Mouse (Mus musculus): ENCODE measurements around the gene Pcdh18. TPM values are rescaled to one million over a fixed set of nuclear protein-coding genes. Genes with fewer than 3 reads are reported as not detected.

The Pcdh18 gene
- polyA plus RNA-seq, 1 experiment from 2014 or later, result 57.9 TPM

DNA sequence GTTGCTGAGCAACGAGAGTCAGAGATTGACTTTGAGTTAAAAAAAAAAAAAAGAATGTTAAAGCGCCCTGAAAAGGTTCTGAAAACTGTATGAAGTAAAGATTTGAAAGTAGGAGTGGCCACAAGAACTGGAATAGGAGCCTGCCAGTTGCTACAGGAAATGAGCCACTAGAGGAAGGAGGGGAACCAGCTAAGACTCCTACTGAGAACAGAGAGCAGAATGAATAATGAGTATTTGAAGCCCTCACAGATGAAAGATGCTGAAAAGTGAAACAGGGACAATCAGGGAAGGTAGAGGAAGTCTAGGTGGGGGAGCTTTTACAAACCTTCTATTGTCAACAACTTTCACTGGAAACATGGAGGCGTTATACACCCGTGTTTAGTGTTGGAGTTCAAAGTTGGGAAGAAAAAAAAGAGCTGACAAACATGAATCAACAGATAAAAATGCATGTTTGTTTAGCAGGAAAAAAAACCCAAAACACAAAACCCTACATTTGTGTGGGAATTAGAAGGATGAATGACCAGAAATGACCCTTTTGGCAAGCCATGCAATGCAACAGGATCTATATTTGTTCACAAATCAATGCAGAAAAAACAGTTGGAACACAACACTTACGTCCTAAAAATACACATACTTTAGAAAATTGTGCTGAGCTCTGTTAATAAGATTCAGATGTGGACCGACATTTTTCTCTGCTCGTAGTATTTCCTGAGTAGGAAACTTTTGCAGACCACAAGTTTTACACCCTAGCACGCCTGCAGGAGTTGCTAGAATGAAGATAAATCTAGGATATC lies 7.4 kb downstream of the Pcdh18 start:
- Histone ChIP-seq H3K4me3 (no peak overlapping the region), H3K36me3 (replicated peaks) (peaks cover 100% of the 10 kb centered on the region), H3K27ac (no peak overlapping the region), H3K4me1 (peaks cover 45% of the 10 kb centered on the region), H3K27me3 (ENCODE audit: poor library complexity, severe bottlenecking) (no peaks in the 10 kb centered on the region), H3K9me3 (no peaks in the 10 kb centered on the region; the same call in 1 of the 2 replicates)
- 72% methylated on average over 8 of the region's 8 CpGs for WGBS
- no peak for DNase-seq (ENCODE audit: extremely low spot score, low spot score)

DNA sequence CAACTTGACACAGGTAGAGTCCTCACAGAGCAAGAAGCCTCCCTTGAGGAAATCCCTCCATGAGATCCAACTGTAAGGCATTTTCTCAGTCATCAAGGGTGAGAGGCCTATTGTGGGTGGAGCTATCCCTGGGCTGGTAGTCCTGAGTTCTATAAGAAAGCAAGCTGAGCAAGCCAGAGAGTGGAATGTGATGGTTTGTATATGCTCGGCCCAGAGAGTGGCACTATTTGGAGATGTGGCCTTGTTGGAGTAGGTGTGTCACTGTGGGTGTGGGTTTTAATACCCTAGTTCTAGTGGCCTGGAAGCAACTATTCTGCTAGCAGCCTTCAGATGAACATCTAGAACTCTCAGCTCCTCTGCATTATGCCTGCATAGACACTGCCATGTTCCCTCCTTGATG lies 9.1 kb downstream of the Pcdh18 start:
- H3K4me3 ChIP-seq, result no peak overlapping the region
- no peaks in the 10 kb centered on the region for H3K27me3 ChIP-seq (ENCODE audit: poor library complexity, severe bottlenecking)
- no peak overlapping the region for H3K27ac ChIP-seq
- H3K4me1 ChIP-seq, result peaks cover 29% of the 10 kb centered on the region
- no peaks in the 10 kb centered on the region; the same call in 1 of the 2 replicates for H3K9me3 ChIP-seq
- H3K36me3 ChIP-seq (replicated peaks), result peaks cover 100% of the 10 kb centered on the region
- no peak for DNase-seq (ENCODE audit: extremely low spot score, low spot score)
- WGBS, result 92% methylated on average over 1 of the region's 1 CpGs

DNA sequence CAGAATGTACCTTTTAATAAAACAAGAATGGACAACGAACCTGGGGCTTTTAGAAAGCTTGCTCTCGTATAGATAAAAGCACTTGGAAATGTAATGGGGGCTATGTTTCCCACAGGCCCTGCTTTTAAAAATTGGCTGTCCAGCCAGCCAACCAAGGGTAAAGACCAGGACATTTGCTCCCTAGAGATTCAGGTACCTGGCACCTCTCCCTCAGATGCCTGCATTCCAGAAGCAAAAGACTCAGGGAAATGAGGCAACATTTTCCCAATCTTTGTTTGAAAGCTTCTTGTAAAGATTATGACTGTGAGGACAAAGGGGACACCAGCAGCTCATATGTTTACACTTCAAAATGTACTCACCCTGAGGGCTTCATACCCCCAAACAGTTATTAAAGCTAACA lies 18.1 kb downstream of the Pcdh18 start:
- Histone ChIP-seq H3K4me3 (no peak overlapping the region), H3K36me3 (replicated peaks) (peaks cover 15% of the 10 kb centered on the region), H3K9me3 (no peaks in the 10 kb centered on the region), H3K27ac (no peak overlapping the region), H3K4me1 (no peaks in the 10 kb centered on the region), H3K27me3 (ENCODE audit: poor library complexity, severe bottlenecking) (no peaks in the 10 kb centered on the region)
- no peak for DNase-seq (ENCODE audit: extremely low spot score, low spot score)
- WGBS, result 88% methylated on average over 2 of the region's 2 CpGs

DNA sequence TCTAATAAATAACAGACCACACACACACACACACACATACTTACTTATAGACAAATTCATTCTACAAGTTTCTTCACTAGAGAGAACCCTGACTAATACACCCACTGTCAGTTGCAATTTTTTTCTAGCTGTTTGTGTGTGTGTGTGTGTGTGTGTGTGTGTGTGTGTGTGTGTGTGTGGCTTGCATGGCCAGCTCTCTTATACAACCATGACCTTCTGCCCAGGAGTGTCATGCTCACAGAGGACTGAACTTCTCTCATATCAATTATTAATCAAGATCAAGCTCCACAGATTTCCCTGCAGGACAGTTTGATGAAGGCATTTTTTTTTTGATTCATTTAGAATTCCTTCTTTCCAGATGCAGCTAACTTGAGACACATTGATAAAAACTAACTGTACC lies 18.6 kb downstream of the Pcdh18 start:
- no peaks in the 10 kb centered on the region for H3K4me1 ChIP-seq
- no peak overlapping the region for H3K27ac ChIP-seq
- no peaks in the 10 kb centered on the region for H3K9me3 ChIP-seq
- no peak for DNase-seq (ENCODE audit: extremely low spot score, low spot score)
- no peak overlapping the region for H3K4me3 ChIP-seq
- peaks cover 10% of the 10 kb centered on the region for H3K36me3 ChIP-seq (replicated peaks)
- no peaks in the 10 kb centered on the region for H3K27me3 ChIP-seq (ENCODE audit: poor library complexity, severe bottlenecking)

DNA sequence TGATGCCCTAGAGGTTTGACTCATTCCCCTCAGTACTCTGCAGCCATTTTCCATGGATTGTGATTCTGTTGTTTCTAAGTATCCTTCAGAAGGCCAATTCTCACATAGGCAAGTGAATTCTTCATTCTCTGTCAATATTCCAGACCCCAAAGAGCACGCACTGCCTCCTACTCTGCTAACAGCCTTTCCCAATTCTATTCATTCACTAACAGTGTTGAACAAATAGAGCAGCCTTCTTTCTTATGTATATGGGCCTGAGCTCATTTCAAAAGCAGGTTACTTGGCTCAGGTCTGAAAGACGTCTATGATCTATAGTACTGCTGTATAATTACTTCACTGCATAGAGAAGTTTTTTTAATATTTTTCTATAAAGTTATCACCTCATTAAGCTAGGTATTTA lies 50.6 kb downstream of the Pcdh18 start:
- Histone ChIP-seq H3K27ac (no peak overlapping the region), H3K4me3 (no peak overlapping the region), H3K4me1 (peaks cover 6% of the 10 kb centered on the region), H3K27me3 (ENCODE audit: poor library complexity, severe bottlenecking) (no peaks in the 10 kb centered on the region), H3K36me3 (replicated peaks) (no peaks in the 10 kb centered on the region), H3K9me3 (no peaks in the 10 kb centered on the region)
- 54% methylated on average over 2 of the region's 2 CpGs for WGBS
- no peak for DNase-seq (ENCODE audit: extremely low spot score, low spot score)

DNA sequence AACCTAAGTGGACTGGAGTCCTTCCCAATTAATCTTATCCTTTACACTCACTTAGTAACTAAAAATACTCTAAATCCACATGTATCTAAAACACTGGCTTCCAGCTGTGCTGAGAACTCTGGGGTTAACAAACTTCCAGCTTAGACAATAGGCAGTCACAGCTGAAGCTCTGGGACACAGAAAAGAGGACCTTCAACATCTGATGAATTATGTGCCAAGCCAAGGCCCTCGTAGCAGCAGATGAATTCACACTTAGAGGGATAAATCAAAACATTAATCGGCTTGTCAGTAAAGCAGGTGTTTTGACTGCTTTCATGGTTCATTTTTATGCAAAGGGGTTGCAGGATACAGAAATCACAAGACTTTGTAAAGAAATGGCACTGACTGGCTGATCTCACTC lies 57.2 kb downstream of the Pcdh18 start:
- no peaks in the 10 kb centered on the region for H3K9me3 ChIP-seq
- 21% methylated on average over 2 of the region's 2 CpGs for WGBS

More for the DNA sequence above, 57.2 kb downstream of the Pcdh18 start:
- no peak for DNase-seq (ENCODE audit: extremely low spot score, low spot score)
- Histone ChIP-seq H3K36me3 (replicated peaks) (no peaks in the 10 kb centered on the region), H3K4me3 (no peak overlapping the region), H3K27me3 (ENCODE audit: poor library complexity, severe bottlenecking) (no peaks in the 10 kb centered on the region), H3K4me1 (peaks cover 7% of the 10 kb centered on the region), H3K27ac (no peak overlapping the region)

Measured in forebrain, embryonic 10.5 days (tissue).